Mouse (Mus musculus) lung, adult 2 months (tissue): ENCODE measurements around the gene Ing5.

Experiments used
- CTCF ChIP-seq: fragments of 200-500 bp; IDR thresholded peaks from 2 replicates; pipeline ENCODE4 v1.5.1; 2011; ENCODE audit warnings: mild to moderate bottlenecking, low read length, control low read depth; ENCODE audit not compliant: insufficient read depth
- POLR2A ChIP-seq: fragments of 200-500 bp; IDR thresholded peaks from 2 replicates; pipeline ENCODE4 v1.6.1; 2011; ENCODE audit warnings: low read depth, mild to moderate bottlenecking, control low read depth, low read length, borderline replicate concordance; ENCODE audit errors: extremely low read depth

- TF ChIP-seq CTCF (no peak), POLR2A (no peak)
Observed at GRCm38 (mm10) chr1:93764871-93765591, 38.7 kb upstream of the Ing5 start.
